Mouse (Mus musculus) small intestine, adult 2 months (tissue): Measurements from ENCODE around the gene Nme9.

Experiments used
- CTCF ChIP-seq: fragments of 200-500 bp; IDR thresholded peaks from 2 replicates; pipeline ENCODE4 v1.5.1; 2012; ENCODE audit warnings: low read depth, mild to moderate bottlenecking, control low read depth, inconsistent platforms, low read length, moderate library complexity, mixed read lengths; ENCODE audit not compliant: insufficient replicate concordance, insufficient read length; ENCODE audit errors: extremely low read depth
- POLR2A ChIP-seq: fragments of 200-500 bp; IDR thresholded peaks from 2 replicates; pipeline ENCODE4 v1.6.1; 2012; ENCODE audit warnings: low read depth, mild to moderate bottlenecking, control low read depth, inconsistent platforms, low read length, moderate library complexity

DNA sequence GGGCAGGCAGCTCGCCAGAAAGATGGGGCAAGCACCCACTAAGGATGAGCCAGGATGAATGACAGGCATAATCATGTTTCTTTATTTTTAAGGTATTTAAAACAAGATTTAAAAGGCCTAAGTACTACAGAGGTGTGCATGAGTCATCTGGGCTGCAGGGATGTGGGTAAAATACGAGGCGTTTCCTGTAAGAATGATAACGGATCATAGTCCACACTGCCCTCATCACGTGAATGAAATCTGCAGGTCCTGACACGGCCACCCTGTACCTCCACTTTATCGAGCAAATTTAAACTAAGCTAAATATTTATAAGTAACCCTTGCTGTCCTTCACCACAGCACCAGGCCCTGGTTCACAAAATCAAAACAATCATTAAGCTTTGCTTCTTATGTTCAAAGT lies 54.6 kb downstream of the Nme9 start:
- TF ChIP-seq CTCF: no peak
- TF ChIP-seq POLR2A: no peak
